Mouse (Mus musculus): ENCODE data around the gene Rplp2. TPM values are rescaled to one million over a fixed set of nuclear protein-coding genes. Genes with fewer than 3 reads are reported as not detected.
"Not testable (repeated sequence)": the region's sequence is repeated elsewhere in the genome, so short reads cannot be mapped to it uniquely, and the experiment has no call there.

The Rplp2 gene
- 100 to 1,000 TPM; 885 to 891 TPM for total RNA-seq (2021)

DNA sequence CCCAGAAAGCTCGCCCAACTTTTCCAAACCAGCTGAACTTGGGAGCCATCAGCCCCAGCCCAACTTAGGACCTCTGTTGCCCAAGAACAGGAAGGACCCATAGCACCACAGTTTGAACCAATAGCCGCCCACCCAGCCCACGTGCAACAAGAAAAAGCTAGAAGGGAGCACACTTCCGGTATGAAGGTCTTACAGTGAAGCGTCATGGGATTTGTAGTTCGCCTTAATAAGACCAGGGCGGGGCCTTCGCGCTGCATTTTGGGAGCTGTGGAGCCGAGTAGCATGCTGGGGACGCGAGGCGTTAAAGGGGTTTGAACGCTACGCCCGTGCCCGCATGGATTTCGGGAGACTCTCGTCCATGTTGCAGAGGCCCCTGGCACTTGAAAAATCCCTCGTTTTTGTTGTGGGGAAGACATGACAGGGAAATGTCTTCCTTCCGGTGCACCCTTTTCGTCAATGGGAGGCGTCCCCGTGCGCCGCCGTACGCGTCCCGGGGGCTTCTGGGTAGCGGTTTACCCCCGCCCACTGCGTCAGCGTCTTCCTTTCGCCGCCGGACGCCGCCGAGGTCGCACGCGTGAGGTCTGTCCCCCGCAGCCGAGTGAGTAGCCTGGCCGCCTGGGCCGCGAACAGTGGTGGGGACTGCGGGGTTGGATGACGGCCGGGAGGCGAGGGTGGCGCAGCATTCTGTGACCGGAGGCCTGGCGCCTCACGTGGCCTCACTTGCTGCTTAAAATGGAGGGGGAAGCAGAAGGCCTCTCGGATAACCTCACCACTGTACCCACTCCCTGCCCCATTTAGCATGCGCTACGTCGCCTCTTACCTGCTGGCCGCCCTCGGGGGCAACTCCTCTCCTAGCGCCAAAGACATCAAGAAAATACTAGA is at the start of gene Rplp2:
Gene Rplp2 (plus strand): TSS at position 261 of the 882 bp plus-strand sequence.
- DNase-seq = peak; percentile 92 to 97
- intact Hi-C loops (cut with DNase I) = no loop called here

- DNase-seq = peak; percentile 49 to 64
- intact Hi-C loops (cut with DNase I) = no loop called here
Measured at GRCm38 (mm10) chr7:141403305-141403704, 43.9 kb upstream of the Rplp2 start.

DNA sequence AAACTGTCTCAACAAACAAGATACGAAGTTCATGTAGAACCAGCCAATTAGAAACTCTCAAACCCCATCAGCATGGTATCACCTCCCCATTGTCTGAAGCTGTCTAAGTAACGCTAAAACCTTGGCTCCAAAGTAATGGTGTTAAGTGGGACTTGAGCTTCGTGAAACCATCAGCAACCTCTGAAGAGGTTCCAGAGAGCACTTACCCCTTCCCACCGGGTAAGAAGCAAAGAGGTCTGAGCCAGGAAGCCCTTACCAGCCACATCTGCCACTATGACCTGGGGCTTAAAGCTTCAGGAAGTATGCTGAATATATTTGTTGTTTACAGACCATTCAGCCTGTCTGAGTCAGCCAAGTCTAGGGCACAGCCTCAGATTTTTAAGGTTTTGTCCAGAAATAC is 41.7 kb upstream of the Rplp2 start:
- DNase-seq = no peak
- intact Hi-C loops (cut with DNase I) = no loop called here

- DNase-seq = not testable (repeated sequence)
- intact Hi-C loops (cut with DNase I) = loop anchor here (1.0 kb wide), 1 partner anchor 118 kb away; no protein-coding TSS in a partner anchor
Measured at GRCm38 (mm10) chr7:141407670-141408069, 39.5 kb upstream of the Rplp2 start.

DNA sequence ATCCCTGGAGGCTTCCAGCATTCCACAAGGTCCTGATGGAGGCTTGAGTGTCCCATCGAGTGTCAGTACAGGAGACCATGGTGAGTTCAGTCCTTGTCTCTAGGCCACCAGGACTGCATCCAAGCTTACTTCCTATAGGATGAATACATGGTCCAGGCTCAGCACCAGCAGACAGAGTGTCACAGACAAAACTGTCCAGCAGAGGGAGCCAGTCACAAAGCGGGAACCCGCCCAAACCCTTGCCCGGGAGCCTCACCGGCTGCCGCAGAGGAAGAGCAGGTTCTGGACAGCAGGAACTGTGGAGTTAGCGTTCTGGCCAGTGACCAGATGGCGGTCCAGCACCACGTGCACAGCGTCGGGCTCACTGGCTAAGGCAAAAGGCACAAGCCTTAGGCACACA is 38.3 kb upstream of the Rplp2 start:
- peak; percentile 89 for DNase-seq
- intact Hi-C loops (cut with DNase I) = loop anchor here (1.0 kb wide), 2 partner anchors 28 to 116 kb away; partner anchors contain the start of gene Slc25a22

DNA sequence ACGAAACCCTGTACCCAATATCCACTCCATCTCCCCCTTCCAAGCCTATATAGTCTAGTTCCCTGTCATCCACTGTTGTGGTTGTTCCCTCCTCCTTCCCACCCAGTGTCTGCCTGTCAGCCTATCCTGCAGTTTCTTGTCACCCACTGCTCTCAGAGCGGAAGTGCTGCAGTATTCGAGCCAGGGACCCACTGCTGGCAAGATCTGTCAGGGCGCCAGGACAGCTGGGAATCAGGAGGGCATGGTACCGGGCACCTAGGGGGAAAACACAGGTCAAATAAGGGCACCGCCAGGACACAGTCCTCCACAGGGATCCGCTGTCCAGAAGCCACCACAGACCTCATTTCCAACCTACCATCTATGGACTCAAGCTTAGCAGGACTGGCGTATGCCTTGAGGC is 36.5 kb upstream of the Rplp2 start:
- intact Hi-C loops (cut with DNase I) = loop anchor here (5.0 kb wide), 1 partner anchor 47 kb away; the partner anchor contains the start of gene Pnpla2
- no peak for DNase-seq

- DNase-seq = no peak
- intact Hi-C loops (cut with DNase I) = loop anchor here (5.0 kb wide), 1 partner anchor 46 kb away; the partner anchor contains the start of gene Pnpla2
Measured at GRCm38 (mm10) chr7:141411667-141412066, 35.5 kb upstream of the Rplp2 start.

DNA sequence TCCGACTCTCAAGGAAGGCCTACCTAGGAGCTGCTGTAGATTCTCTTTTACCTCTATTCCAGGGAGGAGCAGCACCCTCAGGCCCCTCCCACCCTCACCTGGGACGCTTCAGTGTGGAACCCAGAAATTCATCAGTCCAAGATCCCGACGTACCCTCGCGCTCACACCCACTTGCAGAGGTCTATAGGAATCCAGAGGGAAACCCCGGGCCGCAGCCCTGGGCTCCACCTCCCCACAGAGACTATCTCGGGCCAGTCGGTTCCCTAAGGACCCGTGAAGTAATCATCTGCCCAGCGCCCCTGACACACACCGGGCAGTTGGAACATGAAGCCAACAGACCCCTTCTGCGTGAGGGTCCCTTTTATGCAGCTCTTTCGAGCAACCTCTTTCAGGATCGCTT is 33.8 kb upstream of the Rplp2 start:
- DNase-seq = no peak
- intact Hi-C loops (cut with DNase I) = loop anchor here (5.0 kb wide), 1 partner anchor 44 kb away; the partner anchor contains the start of gene Pnpla2

DNA sequence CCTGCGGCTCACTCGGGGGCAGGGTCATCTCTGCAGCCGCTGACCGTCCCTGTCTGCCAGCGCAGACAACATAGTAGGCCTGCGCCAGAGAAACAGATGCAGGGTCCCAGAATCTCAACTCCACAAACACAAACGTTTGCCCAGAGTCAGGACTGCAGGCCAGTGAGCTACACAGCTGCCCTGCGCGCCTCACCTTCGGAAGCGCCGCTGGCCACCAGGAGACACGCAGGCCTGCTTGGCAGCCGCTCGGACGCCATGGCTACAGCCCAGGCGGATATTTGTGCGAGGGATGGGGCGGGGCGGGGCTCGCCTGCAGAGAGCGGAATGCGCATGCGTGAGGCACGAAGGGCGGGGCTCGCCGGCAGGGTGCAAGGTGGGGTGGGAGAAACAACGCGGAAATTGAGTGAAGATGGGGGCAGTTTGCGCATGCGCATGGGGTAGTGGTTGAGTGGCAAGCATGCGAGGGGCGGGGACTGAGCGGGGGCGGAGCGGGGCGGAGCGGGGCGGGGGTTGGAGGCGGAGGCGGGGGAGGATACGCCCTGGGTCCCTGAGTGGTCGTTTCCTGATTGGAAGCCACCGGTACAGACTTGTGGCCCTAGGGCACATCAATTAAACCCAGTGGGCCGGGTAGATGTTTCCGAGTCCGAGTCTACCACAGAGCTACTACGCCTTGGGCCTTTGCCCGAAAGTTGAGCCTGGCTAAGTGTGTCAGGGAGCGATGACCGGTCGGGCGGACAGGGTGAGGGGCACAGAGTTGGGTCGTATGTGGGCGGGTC is 33.2 kb upstream of the Rplp2 start, which contains the start of gene Gatd1:
Gene Gatd1 (minus strand): TSS at position 328 of the 776 bp plus-strand sequence.
- peak; percentile 99 for DNase-seq
- intact Hi-C loops (cut with DNase I) = loop anchor here (5.0 kb wide), 1 partner anchor 43 kb away; the partner anchor contains the start of gene Pnpla2

- intact Hi-C loops (cut with DNase I) = no loop called here
- no peak for DNase-seq
Measured at GRCm38 (mm10) chr7:141416144-141416841, 30.9 kb upstream of the Rplp2 start.

GRCm38 (mm10) chr7:141417731-141418681 is 29.2 kb upstream of the Rplp2 start:
- intact Hi-C loops (cut with DNase I) = no loop called here
- DNase-seq = no peak

- DNase-seq = no peak
- intact Hi-C loops (cut with DNase I) = no loop called here
Measured at GRCm38 (mm10) chr7:141418970-141419369, 28.2 kb upstream of the Rplp2 start.

- DNase-seq = no peak
- intact Hi-C loops (cut with DNase I) = no loop called here
Measured at GRCm38 (mm10) chr7:141420030-141420702, 27.0 kb upstream of the Rplp2 start.

DNA sequence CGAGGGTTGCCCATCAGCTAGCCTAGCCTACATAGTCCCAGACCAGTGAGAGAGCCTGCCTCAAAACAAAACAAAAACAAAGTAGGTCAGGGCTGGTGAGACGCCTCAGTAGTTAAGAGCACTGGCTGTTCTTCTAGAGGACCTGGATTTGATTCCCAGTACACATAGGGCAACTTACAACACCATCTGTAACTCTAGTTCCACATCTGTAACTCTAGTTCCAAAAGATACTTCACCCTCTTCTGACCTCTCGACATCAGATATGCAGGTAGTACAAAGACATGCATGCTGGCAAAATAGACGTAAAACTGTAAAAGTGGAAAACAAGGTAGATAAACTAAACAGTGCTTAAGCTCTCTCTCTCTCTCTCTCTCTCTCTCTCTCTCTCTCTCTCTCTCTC is 23.4 kb upstream of the Rplp2 start:
- intact Hi-C loops (cut with DNase I) = no loop called here
- DNase-seq = no peak

GRCm38 (mm10) chr7:141426948-141427730 is 20.0 kb upstream of the Rplp2 start:
- intact Hi-C loops (cut with DNase I) = no loop called here
- no peak for DNase-seq

- no peak for DNase-seq
- intact Hi-C loops (cut with DNase I) = no loop called here
Measured at GRCm38 (mm10) chr7:141428701-141429100, 18.5 kb upstream of the Rplp2 start.

DNA sequence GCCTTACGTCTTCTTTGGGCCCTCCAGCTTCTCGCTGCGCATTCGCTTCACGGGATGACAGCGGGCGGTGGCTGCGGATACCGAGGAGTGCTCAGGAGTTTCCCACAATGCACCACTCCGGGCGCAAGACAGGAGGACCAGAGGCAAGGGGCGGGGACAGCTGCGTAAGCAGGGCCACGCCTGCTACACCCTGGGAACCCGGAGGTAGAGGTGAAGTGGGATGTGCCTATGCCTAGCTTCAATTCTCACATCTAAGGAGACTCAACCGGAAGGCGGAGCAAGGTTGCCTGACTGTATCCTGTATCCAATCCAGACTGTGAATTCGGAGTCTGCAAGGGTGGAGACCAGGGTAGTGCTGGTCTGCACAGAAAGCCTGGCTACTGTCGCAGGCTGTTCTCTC is 17.9 kb upstream of the Rplp2 start, which contains the start of gene Cend1:
Gene Cend1 (minus strand): TSS at position 182 of the 400 bp plus-strand sequence.
- intact Hi-C loops (cut with DNase I) = no loop called here
- peak; percentile 41 to 47 for DNase-seq
